Mouse (Mus musculus): ENCODE data around the gene Gns.
A peak's percentile ranks its signal among the peaks of the same experiment; 100 is the strongest.

The Gns gene

DNA sequence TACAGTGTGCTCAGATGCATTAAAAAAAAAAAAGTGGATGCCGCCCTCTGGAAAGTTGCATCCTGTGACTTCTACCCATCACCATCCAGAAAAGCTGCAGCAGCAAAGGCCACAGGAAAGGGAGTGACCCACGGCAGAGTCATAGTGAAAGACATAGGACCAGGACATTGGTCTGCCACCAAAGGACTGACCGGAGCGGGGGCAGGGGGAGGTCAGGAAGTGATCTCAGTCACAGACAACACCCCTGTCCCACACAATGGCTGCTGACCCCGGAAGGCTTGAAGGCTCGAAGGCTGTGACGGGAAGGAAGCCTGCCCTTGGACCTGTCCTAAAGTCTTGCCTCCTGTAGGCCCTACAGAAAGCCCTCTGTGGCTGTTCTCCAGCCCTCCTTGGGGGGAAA lies 36.1 kb downstream of the Gns start:
- DNase-seq (ENCODE audit: low read depth, low spot score) = no peak

DNA sequence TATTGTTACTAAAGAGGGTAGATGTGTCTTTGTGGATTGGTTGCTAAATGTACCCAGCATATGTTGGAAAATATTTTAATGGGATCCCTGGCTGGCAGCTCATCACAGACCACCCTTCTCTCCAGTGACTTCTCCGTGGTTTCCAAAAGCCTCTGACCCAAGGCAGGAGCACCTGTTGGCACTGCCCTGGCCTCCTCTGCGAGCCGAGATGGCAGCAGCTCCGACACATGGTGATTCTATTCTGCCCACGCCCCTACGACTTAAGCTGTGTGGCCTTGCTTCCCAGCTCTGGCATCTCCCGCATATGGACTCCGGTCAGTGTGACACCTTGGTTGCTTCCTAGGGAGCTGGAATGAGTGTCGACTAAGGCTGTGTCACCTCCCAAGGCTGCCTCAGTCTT lies 38.2 kb downstream of the Gns start:
- DNase-seq (ENCODE audit: low read depth, low spot score) = no peak

DNA sequence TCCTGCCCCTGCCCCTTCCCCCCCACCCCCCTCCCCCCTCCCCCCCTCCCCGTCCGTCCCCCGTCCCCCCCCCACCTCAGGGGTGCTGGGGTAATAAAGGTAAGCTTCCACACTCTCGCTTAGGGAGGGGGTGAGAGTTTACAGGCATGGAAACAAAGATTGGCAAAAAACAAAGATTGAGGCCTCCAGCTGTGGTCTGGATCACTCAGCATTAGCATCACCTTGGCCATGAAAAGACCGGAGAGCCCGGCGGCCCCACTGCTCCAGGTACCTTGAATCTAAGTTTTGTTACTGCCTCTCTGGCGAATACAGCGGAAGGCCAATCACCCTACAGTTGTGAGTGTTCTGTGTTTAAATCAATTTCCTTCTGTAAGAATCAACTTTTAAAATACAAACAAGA lies 39.1 kb downstream of the Gns start:
- no peak for DNase-seq (ENCODE audit: low read depth, low spot score)

DNA sequence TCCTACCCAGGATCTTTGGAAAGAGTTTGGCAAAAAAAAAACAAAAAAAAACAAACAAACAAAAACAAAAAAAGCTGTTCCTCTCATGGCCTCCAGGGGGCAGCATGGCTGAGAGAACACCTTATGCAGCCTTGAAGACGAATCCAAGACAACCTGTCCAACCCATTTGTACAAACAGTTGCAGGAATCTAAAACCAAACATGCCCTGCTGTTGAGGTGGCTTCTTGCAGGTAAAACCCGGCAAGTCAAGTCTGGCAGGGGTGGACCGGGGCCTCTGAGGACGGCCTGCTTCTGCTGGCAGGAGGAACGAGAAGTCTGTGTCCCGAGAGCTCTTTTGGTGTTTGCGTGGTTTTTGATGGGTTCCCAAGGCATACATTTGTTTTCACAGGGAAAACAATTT lies 44.8 kb downstream of the Gns start:
- peak; percentile 41 for DNase-seq (ENCODE audit: low read depth, low spot score)

DNA sequence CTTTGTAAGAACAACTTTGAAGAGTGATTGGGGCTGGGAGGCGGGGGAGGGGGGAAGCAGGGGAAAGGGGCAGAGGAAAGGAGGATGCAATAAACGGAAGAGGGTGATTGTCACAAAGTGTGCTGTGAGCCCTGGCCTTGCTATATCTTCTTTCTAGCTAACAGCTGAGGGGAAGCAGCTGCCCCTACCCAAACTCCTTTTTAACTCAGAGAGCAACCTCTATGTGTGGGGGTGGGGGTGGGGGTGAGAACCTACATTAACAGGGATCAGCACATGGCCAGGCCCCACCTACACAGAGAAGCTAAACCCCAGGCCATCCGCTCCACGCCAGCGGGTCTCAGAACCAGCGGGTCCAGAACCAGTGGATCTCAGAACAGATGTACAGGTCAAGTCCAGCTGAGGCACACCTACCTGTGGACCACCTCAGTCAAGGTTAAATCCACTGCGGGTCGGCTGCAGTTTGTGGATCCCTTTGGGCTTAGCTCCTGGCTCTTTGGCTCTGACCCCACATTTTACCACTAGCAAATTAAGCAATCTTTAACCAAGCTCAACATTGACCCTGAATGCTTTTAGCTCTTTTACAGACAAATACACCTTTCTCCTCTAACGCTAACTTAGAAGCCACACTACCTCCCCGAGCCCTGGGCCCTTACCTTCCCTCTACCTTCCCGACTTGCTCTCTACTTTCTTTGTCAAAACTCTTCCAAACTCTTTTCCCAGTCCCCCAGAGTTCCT lies 47.0 kb downstream of the Gns start:
- DNase-seq (ENCODE audit: low read depth, low spot score) = no peak

DNA sequence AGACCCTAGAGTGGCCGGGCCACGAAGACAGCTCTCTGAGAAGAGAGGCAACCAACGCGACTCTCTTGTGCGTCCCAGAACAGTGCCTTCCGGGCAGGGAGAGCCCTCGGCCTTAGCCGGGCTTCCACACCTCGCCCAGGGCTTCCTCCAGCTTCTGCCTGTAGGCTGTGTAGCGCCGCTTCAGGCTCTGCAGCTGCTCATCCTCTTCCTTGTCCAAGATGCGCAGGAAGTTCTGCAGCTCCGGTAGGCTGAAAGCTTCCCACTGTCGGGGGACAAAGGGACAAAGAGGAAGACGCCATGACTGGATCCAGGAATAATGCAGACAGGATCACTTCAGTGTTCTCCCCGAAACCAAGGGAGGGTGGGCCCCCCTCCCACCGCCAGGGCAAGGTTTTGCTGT lies 47.9 kb downstream of the Gns start:
- DNase-seq (ENCODE audit: low read depth, low spot score) = no peak

DNA sequence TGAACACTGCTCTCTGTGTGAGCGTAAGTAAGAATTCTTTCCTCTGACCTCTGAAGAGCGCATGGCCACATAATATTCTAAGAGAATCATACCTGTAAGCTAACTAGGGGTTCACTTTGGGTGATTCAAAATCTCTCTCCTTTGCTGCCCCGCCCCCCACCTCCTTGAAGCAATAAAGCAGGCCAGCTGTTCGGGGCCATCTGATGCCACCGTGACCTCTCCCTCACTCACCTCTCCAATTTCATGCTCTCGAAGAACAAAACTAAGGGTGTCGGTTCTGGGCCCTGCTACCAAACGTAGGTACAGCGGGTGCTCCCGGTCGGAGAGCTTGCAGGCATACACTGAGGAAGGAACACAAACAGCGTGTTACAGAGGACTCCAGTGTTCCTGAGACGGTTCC lies 49.2 kb downstream of the Gns start:
- no peak for DNase-seq (ENCODE audit: low read depth, low spot score)

DNA sequence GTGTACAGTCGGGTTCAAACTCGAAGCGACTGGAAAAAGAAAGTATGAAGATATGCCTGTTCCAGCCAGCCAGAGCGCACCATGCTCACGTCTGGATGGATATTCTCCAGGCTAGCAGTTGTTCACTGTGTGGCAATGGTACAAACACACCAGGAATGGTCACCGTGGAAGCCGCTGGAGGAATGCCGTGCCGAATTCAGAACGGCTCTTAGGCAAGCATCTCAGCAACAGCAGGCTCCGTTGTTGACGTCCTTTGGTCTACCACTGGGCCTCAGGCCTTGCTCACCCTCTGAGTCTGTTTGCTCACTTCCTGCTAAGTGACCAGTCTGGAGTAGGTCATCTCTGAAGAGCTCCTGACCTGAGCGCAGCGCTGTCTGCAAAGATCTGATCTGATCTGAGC lies 53.9 kb downstream of the Gns start:
- DNase-seq (ENCODE audit: low read depth, low spot score) = no peak

DNA sequence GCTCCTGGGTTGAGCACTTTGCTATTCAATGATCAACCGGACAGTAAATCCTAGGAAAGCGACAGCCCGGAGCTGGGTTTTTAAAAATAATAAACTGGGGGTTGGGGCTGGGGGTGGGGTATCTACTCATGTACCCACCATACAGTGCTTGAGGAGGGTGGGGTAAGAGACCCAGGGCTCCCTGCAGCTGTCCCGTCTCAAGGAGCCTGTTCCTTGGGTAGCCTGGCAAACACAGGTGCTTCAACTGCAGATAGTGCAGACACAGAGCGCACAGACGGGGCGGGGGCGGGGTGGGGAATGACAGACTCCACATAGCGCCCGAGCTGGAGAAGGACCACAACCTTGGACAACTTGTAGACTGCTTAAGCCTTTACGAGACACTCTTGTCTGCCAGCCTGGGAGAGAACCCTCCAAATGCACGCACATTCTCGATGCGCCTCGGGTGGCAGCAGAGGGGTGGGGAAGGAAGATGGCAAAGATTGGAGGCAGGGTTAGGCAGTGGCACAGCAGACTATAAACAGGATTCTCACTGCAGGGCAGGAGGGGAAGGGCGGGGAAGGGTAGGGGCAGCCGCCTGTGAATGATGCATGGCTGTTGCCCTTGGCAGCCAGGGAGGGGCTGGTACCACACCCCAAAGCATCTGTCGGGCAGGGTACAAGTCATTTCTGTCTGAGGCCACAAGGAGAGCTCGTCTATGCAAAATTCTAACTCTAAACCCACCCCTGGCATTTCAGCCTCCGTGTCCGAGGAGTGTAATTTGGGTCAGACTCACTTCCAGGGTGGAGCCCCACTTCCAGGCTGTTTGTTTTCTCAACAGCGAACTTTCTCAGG lies 55.0 kb downstream of the Gns start:
- DNase-seq (ENCODE audit: low read depth, low spot score) = no peak

DNA sequence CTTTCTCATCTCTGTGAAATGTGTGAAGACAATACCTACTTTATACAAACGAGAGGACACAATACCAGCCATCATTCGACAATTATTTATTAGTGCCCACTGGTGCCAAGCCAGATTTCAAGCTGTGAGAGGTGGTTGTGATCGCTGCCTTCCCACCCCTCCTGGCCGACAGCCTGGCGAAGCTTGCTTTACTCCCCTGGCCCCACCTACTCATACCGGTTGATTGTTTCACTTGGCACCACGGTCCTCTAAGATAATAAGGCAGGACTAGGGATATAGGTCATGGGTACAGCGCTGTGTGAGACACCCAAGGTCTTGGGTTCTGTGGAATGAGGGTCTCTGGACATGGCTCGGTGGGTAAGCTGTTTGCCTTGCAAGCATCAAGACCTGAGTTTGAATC lies 56.1 kb downstream of the Gns start:
- DNase-seq (ENCODE audit: low read depth, low spot score) = no peak

DNA sequence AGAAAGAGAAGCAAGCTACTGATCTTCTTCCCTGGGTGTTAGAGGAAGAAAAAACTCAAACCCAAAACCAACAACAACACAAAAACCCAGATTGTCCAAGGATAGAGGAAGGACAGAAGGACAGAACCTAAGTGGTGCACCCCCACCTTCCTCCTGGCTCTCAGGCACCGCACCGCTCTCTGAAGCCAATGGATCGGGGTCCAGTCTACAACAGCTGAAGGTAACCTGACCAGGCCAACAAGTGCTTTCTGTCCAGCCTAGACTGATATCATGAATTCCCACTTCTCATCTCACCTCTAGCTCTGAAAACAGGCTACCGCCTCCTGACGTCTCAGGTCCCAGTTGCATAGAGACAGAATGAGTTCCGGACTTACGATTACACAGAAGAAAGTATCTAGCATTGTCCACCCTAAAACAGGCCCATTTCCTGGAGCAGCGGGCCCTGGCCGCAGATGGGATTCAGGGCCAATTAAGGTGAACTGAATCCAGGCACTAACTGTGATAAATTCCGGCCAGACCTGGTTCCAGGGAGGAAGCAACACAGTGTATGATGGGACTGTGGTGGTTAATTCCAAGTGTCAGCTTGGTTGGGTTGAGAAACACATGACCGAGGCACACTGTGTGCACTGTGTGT lies 56.9 kb downstream of the Gns start:
- no peak for DNase-seq (ENCODE audit: low read depth, low spot score)

DNA sequence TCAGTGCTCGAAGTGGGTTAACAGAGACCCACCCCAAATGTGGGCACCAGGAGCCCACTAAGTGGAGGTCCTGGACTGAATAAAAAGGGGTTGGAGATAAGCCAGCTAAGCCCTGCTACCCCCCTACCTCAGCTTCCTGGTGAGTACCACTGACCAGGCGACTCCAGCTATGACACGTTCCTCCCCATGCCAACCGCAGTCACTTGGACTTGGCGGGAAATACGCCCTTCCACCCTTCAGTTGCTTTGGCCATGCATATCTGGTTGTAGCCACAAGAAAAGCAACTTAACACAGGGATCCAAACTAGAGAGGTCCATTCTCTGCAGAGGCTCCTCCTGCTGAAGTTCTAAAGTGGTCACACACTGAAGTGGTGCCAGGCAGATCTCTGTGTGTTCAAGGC lies 57.4 kb downstream of the Gns start:
- DNase-seq (ENCODE audit: low read depth, low spot score) = no peak

DNA sequence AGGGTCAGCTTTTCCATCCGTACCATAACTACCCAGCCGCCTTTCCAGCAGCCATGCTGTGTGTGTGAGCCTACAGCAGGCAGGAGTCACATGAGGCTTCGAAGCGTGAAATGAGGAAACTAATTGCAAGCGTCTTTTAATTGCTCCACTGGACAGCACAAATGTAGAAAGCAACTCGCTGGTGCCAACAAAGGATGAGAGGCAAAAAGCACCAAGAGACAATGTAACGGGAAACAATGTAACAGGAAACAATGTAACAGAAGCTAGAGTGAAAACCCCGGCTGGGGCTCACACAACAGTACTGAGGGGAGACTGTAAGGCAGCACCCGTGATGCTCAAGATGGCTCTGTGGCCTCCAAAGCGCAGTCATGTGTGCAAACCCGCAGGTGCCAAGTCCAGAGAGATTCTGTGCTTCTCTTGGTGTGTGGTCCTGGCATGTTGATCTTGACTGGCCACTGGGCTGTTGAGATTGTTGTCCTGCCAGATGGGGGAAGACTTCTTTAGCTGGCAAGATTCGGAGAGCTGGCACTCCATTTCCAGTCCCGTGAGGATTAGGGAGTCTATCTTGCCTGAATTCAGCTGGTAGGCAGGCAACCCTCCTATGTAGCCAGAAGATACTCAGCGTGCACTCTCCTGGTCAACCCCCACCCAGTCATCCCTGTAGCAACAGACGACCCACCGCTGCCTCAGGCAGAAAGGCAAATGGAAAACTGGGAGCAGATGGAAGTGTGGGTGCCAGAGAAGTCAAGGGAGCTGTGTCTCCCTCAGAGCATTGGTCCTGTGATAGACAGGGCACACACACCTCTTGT lies 58.9 kb downstream of the Gns start:
- no peak for DNase-seq (ENCODE audit: low read depth, low spot score)

DNA sequence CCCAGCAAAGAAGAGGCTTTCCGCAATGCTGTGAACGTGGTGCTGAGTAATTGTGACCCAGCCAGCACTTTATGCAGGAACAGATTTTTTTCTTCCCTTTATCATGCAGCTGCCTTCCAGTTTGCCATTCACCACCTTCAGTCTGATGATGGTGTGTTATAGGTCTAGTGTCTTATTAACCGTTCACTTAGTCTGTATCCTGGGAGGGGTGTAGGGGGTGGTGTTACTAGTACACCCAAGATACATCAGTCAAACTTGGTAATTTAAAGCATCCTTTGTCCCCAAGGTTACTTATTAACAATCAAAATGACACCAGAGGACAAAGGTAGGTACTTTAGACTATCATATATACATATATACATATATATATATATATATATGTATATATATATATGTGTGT lies 59.6 kb downstream of the Gns start:
- no peak for DNase-seq (ENCODE audit: low read depth, low spot score)

DNA sequence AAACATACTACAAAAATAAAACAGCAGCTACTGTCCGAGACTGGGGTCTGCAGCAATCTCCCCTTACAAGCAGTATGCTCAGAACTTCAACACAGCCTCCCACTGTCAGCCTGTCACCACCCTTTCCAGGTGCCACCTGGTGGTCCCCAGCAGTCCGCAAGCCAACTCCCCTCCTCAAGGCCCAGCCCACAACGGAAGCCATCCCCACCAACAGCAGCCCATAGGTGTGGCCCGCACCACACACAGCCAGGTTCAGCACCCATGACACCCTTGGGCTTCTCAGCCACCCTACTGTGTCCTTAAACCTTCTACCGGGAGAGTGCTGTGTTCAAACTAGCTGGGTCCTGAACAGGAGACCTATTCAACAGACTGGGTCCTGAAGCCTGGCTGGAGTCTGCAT lies 60.2 kb downstream of the Gns start:
- no peak for DNase-seq (ENCODE audit: low read depth, low spot score)

DNA sequence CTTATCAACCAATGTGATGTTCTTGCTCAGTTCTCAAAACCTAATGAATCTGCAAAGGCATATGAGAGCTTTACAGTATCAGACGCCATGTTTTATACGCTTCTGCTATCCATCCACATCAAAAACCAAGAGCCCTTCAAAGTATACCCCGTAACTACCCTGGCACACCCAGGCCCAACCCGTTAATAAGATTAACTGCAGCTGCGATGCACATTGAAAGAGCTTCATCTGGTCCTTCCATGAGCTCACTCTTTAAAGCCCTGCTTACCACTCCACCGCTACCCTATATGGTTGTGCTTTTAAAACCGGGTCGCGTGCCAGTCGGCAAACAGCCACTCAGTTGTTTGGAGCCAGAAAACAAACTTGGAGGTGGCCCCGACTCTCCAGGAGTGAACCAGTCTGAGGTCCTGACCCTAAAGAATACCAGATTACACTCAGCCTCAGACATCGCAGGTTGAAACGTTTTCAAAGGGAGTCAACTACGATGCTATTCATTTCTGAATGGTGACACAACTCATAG lies 60.7 kb downstream of the Gns start:
- no peak for DNase-seq (ENCODE audit: low read depth, low spot score)

DNA sequence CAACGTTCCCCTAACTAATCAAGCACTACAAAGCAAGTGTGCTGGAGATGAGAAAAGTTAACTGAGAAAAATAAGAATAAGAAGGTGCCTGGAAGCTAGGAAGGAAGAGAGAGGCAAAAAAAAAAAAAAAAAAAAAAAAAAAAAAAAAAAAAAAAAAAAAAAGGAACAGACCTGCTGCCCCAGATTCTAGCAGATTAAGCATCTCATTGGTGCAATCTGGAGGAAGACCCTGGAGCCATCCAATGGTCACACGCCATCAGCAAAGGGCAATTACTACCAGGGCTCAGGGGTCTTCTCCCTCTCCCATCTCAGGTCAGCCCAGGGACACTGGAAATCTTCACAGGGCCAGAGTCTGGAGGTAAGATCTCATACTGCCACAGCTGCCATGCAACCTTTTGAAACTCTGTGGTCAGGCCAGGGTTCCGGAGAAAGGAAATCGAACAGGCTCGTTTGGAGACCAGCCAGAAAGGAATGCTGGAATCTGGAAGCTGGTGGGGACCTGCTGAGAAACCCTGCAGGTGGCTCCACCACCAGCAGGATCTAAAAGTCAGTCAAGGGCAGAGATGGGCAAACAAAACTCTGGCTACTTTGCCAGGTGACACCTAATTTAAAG lies 61.7 kb downstream of the Gns start:
- no peak for DNase-seq (ENCODE audit: low read depth, low spot score)

DNA sequence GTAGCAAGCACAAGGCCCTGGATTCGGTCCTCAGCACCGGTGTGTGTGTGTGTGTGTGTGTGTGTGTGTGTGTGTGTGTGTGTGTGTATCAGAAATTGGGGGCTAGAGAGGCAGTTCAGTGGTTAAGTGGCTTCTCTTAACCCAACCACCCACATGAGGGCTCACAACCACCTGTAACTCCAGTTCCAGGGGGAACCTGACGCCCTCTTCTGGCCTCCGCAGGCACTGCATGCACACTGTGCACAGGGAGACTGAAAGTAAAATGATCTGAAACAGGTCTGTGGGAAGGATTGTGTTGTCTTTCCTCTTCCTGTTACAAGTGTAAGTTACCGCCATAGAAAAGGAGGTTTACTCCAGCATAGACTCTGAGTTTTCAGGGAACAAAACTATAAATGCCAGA lies 62.2 kb downstream of the Gns start:
- DNase-seq (ENCODE audit: low read depth, low spot score) = no peak

DNA sequence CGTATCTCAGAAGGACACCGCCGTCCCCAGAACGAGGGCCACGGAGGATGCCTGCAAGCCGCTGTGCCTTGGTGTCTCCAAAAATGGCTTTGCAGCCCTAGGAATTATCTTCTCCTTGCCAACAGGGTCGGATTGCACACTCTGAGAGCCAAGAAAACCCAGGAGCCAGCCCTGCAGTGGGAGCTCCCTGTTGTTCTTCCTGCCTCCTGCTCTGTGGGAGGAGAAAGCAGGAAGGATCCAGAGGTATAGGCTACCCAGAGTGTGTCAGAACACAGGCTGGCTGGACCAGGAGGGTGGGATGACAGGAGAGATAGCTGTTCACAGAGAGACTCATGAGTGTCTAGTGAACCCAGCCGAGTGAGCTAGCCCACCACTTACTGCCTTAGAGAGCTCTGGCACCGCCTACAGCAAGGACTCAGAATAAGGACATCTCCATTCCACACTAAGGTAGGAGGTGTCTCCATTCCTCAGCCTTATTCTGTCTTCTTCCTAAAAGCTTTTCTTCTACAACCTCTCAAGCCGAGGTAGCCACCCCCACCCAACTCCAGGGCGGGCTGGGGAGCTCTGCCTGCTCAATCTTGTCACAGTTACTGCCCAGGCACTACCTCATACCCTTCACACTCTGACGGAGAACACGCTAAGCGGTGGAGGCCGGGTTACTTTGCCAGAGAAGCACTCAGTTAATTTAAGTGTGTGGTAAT lies 63.3 kb downstream of the Gns start:
- DNase-seq (ENCODE audit: low read depth, low spot score) = no peak

DNA sequence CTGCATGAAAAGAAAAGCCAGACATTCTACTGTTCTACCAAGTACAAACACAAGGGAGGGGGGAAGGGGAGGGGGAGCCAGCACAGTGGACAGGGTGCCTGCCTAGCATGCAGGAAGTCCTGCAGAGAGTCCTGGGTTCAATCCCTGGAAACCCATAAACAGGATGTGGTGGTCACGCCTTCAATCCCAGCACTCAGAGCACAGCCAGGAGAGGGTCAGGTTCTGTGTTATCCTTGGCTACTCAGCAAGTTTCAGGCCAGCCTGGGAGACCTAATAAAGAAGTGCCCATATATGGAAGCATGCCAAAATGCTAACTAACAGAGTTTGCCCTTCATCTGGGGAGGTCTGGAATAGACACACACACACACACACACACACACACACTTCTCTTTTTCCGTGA lies 64.2 kb downstream of the Gns start:
- DNase-seq (ENCODE audit: low read depth, low spot score) = no peak

DNA sequence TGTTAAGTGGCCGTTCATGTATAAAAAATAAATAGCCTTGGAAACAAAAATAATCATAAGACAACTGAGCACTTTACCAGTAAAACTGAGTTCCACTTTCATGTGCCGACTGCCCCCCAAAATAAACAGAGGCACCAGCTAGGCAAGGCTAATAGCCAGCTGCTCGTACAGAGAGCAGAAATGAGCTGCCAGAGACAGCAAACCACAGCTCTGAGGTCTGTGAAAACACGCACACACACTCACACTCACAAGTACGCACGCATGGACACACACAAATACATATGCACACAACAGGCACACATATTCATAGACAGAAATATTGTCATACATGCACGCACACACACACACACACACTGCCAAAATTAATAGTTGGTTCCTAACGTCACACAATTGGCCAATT lies 64.7 kb downstream of the Gns start:
- no peak for DNase-seq (ENCODE audit: low read depth, low spot score)
